Mouse (Mus musculus) gastrocnemius, postnatal 10 days (tissue): ENCODE measurements around the gene Tmem107. TPM values are rescaled to one million over a fixed set of nuclear protein-coding genes. Genes with fewer than 3 reads are reported as not detected.

Source experiments
- DNase-seq: peaks from one replicate; pipeline ENCODE4 v3.0.0; 2021; ENCODE audit warnings: mixed read lengths
- total RNA-seq, 2 experiments: library from RNA; stranded (reverse); gene quantifications; 2 replicates each; pipeline ENCODE4 v1.2.3; 2021

The Tmem107 gene
- total RNA-seq, 2 experiments from 2014 or later, result 4.3 to 5.2 TPM

- no peak for DNase-seq
These were observed 4.1 kb downstream of the Tmem107 start for GRCm38 (mm10) chr11:69074776-69075069.

- no peak for DNase-seq
These were observed 5.3 kb downstream of the Tmem107 start for GRCm38 (mm10) chr11:69075764-69076479.

GRCm38 (mm10) chr11:69076572-69076971 lies 6.0 kb downstream of the Tmem107 start:
- DNase-seq, result no peak

- DNase-seq, result no peak
These were observed 6.7 kb downstream of the Tmem107 start for GRCm38 (mm10) chr11:69077316-69077715.

GRCm38 (mm10) chr11:69078041-69078440 lies 7.4 kb downstream of the Tmem107 start:
- DNase-seq, result no peak

GRCm38 (mm10) chr11:69078805-69079438 lies 8.3 kb downstream of the Tmem107 start:
- no peak for DNase-seq

GRCm38 (mm10) chr11:69080102-69080854 lies 9.7 kb downstream of the Tmem107 start:
- DNase-seq, result no peak

GRCm38 (mm10) chr11:69080855-69081222 lies 10.2 kb downstream of the Tmem107 start:
- DNase-seq, result no peak

GRCm38 (mm10) chr11:69081613-69082012 lies 11.0 kb downstream of the Tmem107 start:
- DNase-seq, result no peak

- no peak for DNase-seq
These were observed 15.0 kb downstream of the Tmem107 start for GRCm38 (mm10) chr11:69085608-69086007.

- DNase-seq, result peak; percentile 11
These were observed 15.8 kb downstream of the Tmem107 start for GRCm38 (mm10) chr11:69086390-69086789.

GRCm38 (mm10) chr11:69087082-69087481 lies 16.5 kb downstream of the Tmem107 start:
- DNase-seq, result peak; percentile 28

GRCm38 (mm10) chr11:69087597-69087996 lies 17.0 kb downstream of the Tmem107 start:
- no peak for DNase-seq

GRCm38 (mm10) chr11:69088103-69088855 lies 17.7 kb downstream of the Tmem107 start, which contains the start of gene Vamp2:
TSS of gene Vamp2 (plus strand) at chr11:69088490.
- peak; percentile 94 for DNase-seq

GRCm38 (mm10) chr11:69088856-69089615 lies 18.4 kb downstream of the Tmem107 start:
- DNase-seq, result no peak

- no peak for DNase-seq
These were observed 19.1 kb downstream of the Tmem107 start for GRCm38 (mm10) chr11:69089616-69090290.

GRCm38 (mm10) chr11:69090367-69090766 lies 19.8 kb downstream of the Tmem107 start:
- DNase-seq, result peak; percentile 17

- DNase-seq, result no peak
These were observed 21.2 kb downstream of the Tmem107 start for GRCm38 (mm10) chr11:69091566-69092385.

GRCm38 (mm10) chr11:69092386-69092751 lies 21.8 kb downstream of the Tmem107 start:
- DNase-seq, result peak; percentile 91

- no peak for DNase-seq
These were observed 22.3 kb downstream of the Tmem107 start for GRCm38 (mm10) chr11:69092871-69093270.
